Mouse (Mus musculus) liver, adult 10 weeks (tissue): ENCODE measurements around the gene Ggt6. TPM values are rescaled to one million over a fixed set of nuclear protein-coding genes. Genes with fewer than 3 reads are reported as not detected.

Experiments
- polyA plus RNA-seq: library from polyadenylated mRNA; stranded (reverse); fragments of 350-450 nt; fragmentation: Illumina TruSeq; extraction: RNeasy Lipid Tissue Mini Kit (QIAGEN cat#74804); gene quantifications from one replicate; pipeline ENCODE4 v1.2.3, GENCODE M21; 2014; ENCODE audit warnings: low read depth, low replicate concordance

The Ggt6 gene
- 2.4 TPM for polyA plus RNA-seq

DNA sequence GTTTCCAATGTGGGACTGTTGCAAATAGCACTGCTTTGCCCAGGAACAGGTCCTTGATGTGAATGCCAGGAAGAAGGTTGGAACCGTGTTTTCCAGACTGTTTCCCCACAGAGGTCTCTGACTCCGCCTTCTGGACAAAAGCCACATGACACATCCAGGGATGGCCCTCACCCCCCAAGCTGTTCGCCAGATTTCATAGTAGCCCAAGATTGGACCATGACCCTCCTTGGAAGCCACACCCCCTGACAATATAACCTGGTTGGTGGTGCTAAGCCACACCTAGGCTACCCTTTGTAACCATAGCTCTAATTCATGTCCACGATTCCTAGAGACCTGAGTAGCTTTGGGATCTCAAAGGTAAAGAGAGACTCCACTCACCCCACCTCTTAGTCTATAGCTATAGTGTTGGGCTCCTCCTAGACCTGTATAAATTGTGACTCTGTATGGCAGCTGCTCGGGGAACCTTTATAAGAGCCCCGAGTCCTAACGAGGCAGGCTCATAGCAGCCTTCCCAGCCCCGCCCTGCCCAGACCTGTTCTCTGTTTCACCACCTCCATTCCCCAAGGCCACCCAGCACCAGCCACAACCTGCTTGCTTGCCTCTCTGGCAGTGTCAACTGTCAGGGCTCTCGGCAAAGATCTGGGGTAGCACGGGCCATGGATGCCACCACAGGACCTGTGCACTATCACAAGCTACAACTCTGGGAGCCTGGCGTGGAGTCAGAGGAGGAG, at the start of gene Ggt6:
Ggt6 (plus strand) TSS at position 564 of the 731 bp plus-strand sequence.

DNA sequence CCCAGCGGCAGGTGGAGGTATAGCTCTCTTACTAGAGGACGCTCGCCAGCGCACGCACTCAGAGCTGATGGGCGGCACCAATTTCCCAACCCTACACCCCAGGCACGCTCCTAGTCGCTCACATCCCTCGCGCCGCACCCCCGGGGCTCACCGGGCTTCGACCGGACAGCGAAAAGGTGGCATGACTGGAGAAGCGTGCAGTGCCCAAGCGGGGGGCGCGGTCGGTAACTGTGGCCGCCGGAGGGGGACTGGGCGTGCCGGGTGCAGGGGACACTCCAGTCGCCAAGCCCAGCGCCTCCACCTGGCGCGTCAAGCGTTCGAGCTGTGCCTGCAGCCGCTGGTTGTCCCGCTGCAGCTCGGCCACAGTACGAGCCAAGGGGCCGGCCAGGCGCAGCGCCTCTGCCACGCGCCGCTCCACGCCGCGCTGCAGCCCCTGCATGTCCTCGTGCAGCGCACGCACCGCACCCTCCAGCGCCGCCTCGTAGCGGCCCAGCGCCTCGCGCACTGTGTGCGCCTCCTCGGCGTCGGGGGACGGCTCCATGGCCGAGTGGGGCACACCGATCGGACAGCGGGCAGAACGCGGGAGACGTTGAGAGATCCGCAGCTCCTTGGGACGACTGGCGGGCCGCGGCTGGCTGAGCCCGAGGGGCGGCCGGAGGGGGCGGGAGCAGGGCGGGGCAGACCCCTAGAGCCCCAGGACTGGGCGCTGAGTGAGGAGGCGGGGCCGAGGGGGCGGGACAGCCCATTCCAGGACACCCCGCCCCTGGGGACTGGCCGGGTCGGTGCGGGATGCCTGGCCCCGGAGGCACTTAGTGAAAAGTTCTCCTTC, 24.0 kb upstream of the Ggt6 start, which contains the start of gene Smtnl2:
Smtnl2 (minus strand) TSS at position 621 of the 829 bp plus-strand sequence.

DNA sequence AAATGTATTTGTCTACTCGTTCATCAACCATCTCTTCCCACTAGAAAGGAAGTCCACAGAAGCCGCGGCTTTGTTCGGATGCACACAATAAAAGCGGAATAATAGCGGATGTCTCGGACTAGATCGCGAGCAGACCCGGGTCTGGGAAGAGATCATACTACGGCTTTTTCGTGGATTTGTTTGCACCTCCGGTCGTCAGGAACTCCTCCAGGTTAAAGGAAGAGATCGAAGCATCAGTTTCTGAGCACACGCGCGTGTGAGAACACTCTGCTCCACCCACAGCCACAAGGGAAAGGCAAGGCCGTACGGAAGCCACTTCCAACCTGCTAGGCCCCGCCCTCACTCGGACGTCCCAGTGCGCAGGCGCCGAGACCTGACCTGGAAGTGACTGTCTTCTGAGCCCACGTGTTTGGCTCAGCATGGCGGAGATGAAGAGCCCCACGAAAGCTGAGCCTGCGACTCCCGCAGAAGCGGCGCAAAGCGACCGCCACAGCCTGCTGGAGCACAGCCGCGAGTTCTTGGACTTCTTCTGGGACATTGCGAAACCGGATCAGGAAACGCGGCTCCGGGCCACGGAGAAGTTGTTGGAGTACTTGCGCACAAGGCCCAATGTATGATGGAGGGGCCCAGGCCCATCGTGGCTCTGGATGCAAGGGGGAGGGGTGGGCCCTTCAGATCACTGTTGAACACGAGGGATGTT, 5.8 kb downstream of the Ggt6 start, which contains the start of gene Mybbp1a:
Mybbp1a (plus strand) TSS at position 391 of the 700 bp plus-strand sequence.

Other genes starting within 250 kb of the Ggt6 start
- not detected for gene Gm43951, start 228.7 kb upstream of the Ggt6 start, polyA plus RNA-seq
- gene 4933427D14Rik, start 228.1 kb upstream of the Ggt6 start, polyA plus RNA-seq, result 1.4 TPM
- 79.5 TPM for gene Txndc17, start 228.0 kb upstream of the Ggt6 start, polyA plus RNA-seq
- gene Med31, start 219.9 kb upstream of the Ggt6 start, polyA plus RNA-seq, result 5.5 TPM
- 0.19 TPM for gene Slc13a5, start 168.3 kb upstream of the Ggt6 start, polyA plus RNA-seq
- 20.2 TPM for gene Xaf1, start 133.9 kb upstream of the Ggt6 start, polyA plus RNA-seq
- gene Fbxo39, start 121.1 kb upstream of the Ggt6 start, polyA plus RNA-seq, result not detected
- gene Tekt1, start 73.1 kb upstream of the Ggt6 start, polyA plus RNA-seq, result not detected
- gene Smtnl2, start 23.8 kb upstream of the Ggt6 start, polyA plus RNA-seq, result 0.32 TPM
- 14.4 TPM for gene Mybbp1a, start 5.8 kb downstream of the Ggt6 start, polyA plus RNA-seq
- 6.7 TPM for gene Spns2, start 54.4 kb downstream of the Ggt6 start, polyA plus RNA-seq
- gene Spns3, start 115.0 kb downstream of the Ggt6 start, polyA plus RNA-seq, result not detected
- gene Ube2g1, start 171.8 kb downstream of the Ggt6 start, polyA plus RNA-seq, result 85.4 TPM